Mouse (Mus musculus): ENCODE results near the gene Ntpcr.

The Ntpcr gene

DNA sequence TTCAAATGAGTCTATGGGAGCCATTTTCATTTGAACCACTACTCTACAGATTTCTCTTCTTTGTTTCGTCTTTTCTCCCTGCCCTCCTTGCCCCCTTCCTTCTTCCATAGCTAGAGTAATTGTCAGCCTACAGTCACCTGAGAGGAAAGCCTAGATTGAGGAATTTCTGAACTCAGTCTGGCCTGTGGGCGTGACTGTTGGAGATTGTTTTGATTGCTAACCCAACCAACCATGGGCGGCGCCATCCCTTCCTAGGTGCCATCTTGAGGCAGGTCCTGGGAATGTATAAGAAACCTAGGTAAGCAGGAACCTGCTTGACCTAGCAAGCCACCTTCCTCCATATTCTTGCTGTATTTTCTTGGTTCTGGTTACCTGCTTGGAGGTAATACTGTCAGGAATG, 3.6 kb upstream of the Ntpcr start:
- no peak for DNase-seq

DNA sequence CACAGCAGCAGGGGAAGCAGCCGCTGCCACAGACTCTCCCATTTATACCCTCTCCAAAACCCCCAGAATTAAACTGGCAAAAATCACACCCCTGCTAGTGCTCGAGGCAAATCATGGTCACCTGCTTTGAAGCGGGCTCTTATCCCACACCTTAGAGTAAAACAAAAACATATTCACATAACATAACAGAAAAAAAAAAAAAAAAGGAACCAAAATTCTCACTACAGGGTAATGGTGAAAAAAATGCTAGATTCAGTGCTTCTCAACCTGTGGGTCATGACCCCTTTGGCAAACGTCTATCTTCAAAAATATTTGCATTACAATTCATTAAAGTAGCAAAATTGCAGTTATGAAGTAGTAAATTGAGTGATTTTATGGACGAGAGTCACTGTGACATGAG, 2.8 kb upstream of the Ntpcr start:
- DNase-seq = no peak

DNA sequence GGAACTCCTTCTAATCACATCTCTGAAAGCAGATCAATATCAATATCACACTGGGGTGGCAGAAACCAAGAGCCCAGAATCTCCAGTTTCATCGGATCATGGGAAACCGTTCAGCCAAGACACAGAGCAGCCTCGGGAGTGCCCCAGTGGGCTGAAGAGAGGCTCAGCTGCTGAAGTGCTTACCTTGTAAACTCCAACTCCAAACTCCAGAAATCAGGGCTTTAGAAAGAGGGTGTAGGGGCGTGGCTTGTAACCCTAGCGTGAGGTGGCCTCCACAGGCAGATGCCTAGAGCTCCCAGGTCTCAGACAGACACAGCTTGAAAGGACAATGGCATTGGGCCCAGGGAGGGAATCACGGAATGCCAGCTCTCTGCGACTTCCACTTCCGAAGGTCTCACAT, 2.0 kb upstream of the Ntpcr start:
- DNase-seq = no peak

DNA sequence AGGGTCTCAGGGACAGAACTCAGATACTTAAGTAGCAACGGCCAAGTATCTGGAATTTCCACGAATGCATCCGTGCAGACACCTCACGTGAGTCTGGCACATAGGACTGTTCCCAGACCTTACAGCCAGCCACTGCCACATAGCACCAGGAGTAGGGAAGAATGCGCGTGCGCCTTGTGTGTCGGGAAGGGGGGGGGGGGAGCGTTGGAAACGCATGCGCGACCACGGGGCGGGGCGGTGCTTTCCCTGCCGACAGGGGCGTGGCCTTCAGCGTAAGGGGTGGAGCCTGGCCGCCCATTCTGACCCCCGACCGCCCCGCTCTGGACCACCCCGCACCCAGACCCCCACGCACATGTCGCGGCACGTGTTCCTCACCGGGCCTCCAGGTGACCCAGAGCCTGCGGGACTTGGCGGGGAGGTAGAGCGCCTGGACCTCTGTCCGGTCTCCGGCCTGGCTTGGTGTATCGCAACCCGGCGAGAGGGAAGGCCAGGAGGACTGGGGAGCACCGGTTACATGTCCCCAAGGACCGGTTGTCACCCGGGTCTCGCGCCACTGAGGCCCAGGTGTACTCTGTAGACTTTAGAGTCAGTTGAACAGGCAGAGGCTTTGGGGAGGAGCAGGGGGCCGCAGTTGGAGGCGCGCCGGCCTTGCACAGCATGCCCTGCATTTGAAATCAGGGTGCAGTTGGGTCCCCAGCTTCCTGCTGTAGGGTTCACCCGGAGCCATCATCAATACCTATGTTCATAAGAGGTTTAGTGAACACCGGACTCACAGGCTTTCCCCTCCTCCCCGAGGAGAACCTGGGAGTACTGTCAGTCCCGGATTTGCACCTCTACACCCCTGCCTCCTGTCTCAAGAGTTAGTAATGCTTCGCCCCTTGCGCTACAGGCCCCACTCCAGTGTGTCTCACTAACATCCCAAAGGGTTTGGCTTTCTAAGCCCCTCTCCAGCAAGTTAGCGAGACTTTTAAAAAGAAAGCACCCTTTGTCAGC, 4.5 kb downstream of the Ntpcr start:
- DNase-seq = peak; percentile 72

DNA sequence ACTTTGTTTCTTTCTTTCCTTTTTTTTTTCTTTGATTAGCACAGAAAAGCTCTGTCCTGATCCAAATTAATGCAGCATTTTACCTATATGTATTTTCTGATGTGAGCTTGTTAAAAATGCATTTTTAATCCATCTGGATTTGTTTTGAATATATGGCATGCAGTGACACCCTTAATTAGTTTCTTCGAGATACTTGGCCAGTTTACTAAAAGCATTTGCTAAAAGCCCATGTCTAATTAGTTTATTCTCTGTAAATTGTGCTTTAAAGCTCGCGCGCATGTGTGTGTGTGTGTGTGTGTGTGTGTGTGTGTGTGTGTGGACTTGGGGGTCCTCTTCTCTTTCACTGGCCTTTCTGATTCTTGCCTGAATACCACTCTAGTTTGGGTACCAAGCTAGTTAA, 9.2 kb downstream of the Ntpcr start:
- DNase-seq = no peak

DNA sequence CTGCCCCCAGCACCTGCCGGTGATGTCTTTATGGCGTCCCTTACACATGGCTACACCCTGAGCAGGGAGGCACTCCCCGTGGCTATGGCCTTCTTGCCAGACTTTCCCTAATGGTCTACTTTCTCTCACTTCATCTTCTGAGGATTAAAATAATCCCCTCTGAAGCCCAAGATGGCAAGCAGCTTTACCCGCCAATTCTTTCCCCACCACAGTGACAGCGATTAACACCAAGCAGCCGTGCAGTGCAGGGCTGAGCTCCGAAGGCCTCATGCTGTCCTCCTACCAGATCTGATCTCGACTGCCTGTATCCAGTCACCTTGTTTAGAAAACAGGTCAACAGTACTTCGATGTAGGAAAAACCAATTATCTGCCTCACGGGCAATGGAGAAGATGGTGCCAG, 10.9 kb downstream of the Ntpcr start:
- no peak for DNase-seq

DNA sequence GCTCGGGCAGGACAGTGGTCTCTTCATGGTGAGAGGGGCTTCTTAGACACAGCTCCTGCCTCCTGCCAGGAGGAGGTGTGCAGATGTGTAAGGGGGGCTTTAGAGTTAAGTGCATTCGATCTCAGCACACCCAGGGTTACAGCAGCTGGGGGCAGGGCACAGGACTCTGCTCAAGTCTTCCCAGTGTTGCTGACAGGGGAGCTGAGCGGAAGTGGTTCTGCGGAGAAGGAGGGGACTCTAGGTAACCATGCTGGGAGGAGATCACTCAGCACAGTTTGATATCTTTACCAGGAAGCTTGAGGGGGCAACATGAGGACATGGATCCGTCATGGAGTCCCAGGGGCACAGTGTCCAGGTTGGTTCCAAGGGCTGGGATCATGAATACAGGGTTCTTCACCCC, 11.6 kb downstream of the Ntpcr start:
- DNase-seq = peak; percentile 35 to 49

DNA sequence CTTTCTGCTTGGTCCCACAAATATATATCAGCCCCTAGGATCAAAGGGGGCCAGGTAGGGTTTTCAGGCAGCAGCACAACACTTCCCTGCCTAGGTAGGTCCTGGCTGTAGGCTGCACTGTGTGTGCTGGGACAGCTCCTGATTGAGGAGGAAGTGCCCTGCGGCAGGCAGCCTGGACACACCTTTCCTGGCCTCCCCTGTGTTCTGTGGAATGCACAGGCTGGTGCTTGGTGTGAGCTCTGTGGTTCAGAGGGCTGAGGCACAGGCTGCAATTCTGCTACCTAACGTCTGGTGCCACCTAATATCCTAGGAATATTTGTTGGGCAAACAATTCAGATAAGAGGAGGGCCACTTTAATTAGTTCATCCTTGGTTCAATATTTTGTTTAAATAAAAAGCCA, 12.1 kb downstream of the Ntpcr start:
- no peak for DNase-seq

DNA sequence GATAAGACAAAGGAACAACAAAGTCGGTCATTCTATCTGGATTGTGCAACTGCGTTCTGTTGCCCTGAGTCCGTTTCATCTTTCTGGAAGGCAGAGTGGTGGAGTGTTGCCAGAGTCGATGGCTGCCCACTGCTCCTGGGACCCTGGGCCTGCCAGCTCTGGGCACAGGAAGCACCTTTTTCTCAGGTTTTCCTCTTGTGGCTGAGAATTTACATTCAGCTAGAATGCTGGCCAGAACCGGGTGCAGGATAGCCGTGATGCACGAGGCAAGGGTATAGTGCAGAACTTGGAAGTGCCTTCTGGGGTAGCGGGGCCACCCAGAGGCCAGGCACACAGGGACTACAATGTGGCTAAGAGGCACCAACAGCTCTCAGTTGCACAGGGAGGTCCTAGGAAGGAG, 12.6 kb downstream of the Ntpcr start:
- no peak for DNase-seq

DNA sequence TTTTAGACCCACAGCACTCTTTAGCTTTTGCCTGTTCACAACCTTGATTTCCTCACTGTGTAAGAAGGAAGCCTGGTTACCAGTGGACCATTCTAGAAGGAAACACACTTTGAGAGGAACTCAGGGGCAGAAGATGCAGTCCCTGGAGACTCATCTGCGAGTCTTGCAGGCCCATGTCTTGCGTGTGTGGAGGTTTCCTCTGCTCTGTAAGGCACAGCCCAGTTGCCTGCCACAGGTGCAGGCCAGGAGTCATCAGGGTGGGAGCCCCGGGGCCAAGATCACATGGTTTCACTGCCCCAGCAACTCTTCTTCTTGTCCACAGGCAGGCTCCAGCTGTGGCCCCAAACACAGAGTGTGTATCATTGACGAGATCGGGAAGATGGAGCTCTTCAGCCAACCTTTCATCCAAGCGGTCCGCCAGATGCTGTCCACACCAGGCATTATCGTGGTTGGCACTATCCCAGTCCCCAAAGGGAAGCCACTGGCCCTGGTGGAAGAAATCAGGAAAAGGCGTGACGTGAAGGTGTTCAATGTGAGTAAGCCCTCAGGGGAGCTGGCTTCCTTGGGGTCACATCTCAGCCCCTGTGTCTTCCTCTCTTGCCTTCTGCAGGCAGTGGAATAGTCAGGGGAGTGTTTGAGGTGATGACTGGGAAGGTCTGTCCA, 15.3 kb downstream of the Ntpcr start:
- no peak for DNase-seq

DNA sequence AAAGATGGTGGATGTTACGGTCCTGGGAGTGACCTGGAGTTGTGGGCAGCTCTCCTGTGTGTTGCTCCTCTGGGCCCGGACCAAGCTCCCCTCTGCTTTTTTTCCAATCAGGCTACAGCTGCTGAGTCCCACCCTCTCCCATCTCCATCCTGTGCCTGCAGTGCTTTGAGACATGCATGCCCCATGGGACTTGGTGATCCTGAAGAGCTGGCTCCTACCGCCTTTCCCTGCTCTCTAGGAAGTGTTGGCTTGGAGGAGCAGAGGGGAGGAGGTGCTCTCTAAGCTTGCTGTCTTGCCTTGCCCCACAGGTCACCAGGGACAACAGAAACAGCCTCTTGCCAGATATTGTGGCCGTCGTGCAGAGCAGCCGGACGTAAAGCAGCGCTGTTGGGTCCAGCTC, 17.6 kb downstream of the Ntpcr start:
- no peak for DNase-seq

DNA sequence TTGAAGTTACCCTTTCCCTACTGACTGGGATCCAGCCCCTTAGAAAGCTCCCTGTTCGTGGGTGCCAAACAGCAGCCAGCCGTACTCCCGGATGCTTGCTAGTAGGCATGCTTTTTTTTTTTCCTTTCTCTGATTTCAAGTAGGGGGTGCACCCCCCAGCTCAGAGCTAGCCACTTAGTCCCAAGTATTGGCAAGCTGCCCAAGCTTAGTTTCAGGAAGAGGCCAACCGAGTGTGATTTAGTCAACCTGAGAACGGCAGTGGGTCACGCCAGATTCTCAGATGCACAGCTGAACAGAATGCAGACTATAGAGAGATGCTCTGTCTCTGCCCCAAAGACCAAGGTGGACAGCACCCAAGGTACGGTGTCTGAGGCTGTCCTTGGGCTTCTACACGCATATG, 21.1 kb downstream of the Ntpcr start:
- DNase-seq = no peak

DNA sequence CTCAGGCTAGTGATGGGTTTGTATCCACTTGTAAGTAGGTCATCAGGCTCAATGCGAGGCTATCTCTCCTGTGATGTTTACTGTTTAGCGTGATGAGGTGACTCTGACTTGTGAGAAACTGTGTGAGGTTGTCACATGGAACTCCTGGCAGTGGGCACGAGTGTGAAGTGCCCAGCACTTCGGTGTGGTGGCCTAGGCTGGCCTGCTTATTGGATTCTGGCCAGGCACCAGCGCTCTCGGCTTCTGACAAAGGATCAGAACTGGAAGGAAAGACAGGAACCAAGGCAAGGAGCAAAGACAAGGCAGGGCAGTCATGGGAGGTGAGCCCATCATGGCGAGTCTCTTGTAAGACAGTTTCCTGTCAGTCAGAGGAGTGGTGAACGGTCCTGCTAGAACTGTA, 26.1 kb downstream of the Ntpcr start:
- no peak for DNase-seq

DNA sequence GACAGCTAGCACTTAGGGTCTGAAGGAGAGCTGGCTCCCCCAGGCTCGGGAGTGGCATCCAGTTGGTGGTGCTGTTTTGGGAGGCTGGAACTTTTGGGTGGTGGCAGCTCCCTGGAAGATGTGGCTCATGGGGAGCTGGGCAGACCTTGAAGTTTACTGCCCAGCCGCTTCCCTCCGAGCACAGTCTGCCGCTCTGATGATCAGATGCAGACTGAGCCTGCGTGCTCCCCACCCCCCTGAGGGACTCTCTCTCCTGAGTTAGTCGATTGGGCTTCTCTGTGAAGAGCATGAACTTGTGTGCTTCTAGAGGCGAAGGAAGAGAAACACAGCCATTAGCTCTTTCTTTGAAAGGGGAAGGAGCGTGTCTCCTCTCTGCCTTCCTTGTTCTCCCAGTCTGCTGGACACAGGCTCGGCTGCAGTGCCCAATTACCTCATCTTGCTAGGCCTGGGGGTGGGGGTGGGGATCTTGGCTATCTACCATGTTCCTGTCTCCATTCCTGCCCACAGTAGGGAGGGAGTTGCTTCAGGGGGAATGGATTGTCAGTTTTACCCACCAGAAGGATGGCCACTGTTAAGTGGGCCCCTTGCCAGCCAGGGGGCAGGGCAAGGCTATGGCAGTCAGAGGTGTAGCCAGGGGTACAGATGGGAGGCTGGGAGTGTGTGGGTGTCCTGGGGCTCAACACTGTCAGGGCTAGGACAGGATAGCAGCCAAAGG, 26.8 kb downstream of the Ntpcr start:
- DNase-seq = no peak

DNA sequence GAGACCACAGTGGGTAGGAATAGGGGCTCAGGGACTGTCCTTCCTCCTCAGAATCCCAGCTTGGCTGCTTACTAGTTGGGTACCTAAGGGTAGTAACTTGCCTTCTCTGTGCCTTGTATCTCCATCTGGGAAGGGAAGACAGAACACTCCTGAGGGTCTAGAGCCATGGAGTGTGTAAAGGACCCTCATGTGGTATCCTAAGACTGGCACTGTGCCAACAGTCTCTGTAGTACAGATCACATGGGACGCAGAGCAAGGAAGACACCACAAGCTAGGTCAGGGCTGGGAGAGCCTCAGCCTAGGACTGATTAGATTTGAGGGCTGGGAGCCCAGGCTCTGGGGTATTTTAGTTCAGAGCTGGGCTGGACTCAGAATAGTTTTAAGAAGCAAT, 27.3 kb downstream of the Ntpcr start:
- DNase-seq = no peak

DNA sequence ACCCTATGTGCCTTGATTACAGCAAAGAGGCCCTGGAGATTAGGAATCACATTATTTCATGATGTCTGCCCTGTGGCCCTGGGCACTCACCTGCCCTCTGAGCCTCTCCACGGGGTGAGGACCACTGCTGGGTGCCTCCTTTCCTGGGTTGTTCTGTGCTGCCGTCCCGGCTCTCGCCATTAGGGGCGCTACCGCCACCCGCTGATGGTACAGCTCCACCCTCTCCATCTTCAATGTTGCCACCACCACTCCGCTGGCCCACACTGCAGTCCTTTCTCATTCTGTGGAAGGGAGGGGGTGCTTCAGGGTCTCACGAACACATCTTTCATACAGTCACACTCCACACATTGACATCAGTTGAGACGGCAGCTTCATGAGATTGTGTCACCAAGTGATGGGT, 29.3 kb downstream of the Ntpcr start:
- DNase-seq = peak; percentile 17 to 21

DNA sequence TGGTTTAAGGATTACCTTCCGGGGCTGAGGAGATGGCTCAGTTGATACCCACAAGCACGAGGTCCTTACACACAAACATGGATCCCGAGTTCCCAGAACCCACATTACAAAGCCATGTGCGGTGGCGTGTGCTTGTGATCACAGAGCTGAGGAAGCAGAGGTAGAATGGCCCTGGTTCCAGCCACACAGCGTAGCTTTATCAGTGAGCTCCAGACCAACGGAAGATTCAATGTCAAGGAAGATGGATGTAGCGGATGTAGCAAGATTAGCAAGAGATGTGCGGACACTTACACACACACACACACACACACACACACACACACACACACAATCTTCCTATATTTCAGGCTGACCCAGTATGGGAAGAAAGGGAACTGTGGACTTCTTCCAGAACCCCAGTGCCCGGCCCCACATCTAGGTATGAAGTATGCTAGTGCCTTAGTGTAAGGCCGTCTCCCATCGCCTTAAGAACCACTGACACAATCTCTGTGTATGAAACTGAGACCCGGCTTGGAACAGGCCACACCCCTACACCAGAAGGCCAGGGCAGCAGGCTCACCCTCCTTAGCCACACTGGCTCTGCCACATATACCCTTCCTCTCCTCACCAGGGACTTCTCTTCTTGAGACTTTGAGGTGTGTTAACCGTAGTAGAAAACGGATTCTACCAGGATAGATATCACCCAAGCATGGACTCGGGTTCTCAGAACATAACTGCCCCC, 33.5 kb downstream of the Ntpcr start:
- DNase-seq = no peak

DNA sequence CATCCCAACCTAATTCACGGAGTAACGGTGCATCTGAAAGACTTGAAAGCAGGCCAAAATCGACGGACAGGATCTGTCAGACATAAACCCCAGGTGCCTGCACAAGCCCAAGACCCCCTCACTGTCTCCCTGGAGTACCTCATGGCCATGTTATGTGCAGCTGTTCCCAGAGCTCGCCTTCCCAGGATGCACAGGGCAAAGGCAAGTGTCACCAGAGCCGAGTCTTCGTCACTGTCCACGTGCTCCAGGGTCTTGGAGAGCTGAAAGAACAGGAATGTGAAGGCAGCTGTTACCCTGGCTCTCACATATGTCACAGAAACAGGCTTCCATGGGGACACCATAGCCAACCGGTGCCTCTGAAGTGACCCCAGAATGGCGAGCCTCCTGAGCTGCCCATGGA, 38.3 kb downstream of the Ntpcr start:
- DNase-seq = no peak

DNA sequence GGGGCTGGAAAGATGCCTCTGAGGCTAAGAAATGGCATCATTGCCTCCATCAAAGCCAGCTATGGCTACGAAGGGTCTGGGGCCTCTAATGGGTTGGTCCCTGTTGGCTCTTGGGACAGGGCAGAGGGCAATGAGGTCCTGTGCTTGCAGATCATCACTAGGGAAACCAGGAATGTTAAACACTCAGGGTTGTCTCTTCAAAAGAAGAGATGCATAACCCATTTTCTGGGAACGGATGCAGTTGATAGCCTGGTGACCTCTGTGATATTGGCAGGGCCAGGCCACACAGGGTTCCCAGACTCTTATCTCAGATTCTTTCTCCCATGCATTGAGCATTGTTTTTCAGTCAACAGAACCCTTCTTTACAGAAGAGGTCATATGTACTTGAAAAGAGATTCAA, 42.5 kb downstream of the Ntpcr start:
- DNase-seq = no peak

DNA sequence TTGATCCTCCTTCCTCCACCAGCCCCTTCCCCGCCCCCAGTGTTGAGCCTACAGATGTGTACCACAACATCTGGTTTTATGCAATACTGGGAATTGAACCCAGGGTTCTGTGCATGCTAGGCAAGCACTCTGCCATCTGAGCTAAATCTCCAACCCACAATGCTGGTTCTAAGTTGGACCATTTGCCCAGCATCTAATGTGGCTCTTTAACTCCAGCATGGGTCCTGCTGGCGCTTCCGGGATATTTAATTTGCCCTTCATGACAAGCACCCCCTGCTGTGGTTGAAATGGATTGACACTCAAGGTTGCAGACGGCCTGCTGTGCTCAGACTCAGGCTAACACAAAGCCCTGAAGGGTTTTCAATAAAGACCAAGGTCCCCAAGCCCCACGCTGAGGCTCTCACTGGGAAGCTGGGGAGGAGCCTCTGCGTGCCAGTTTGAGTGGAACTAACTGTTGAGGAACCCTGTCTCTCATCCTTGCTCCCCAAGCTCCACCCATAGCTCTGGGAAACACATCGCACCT, 43.6 kb downstream of the Ntpcr start:
- no peak for DNase-seq

DNA sequence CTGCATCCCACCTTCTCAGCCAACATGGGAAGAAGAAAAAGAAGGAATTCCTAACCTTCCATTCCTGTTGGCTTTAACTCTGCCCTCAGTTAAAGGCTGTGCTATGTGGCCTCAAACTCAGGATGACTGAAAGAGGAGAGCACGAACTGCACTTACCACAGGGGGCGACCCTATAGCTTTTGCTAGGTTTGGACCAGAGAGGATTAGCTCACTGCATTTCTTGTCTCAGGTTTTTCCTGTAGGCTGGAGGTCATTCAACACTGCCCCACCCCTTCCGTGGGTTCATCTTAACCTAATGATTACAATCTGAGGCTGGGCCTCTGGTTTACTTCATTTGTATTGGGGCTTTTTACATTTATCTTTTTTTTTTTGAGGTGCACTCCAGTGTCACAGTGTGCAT, 45.3 kb downstream of the Ntpcr start:
- no peak for DNase-seq

DNA sequence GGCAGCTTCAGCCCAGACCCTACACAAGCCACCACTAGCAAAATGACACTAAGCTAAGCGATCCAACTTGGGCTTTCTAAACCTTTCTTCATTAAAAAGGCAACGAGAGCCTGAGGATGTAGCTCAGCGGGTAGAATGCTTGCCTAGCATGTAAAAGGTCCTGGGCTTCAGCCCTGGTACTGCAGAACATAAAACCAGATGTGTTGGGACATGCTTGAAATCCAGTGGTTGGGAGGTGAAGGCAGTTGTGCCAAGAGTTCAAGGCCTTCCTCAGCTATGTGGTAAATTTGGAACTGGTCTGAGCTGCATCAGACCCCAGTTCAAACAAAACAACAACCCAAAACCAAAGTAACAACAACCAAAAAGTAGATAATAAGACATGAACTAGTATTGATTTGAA, 46.6 kb downstream of the Ntpcr start:
- no peak for DNase-seq

DNA sequence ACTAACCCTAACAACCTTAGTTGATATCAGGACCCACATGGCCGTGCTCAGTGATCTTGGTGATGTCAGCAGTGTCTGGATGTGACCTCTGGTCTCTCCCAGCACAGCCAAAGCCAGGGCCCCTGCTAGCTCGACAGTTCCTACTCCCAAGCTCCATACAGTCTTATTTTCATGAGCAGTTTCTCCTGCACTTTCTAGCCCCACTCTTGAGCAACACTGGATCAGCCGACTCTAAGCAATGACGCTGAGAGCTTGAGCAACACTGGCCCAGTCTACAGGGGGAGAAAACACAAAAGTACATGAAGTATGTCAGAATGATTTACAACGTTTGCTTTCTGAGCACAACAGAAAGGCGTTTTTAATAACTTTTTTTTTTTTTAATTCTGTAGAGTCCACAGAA, 47.0 kb downstream of the Ntpcr start:
- no peak for DNase-seq
